In genomic region chr12:72520645-72521044, GRCm38 (mm10) we compare ENCODE assay signal across 8 mouse cellular contexts. TPM values are rescaled to one million over a fixed set of nuclear protein-coding genes. Genes with fewer than 3 reads are reported as not detected.
A peak's percentile ranks its signal among the peaks of the same experiment; 100 is the strongest.
DNase-seq lines count a peak whose midpoint lies in the region; ATAC-seq lines count a peak whose summit lies in the region.

No protein-coding gene starts in this region.

- H3K36me3 ChIP-seq in heart, embryonic 12.5 days = no peaks in the 10 kb centered on the region

- H3K4me2 ChIP-seq in heart, embryonic 12.5 days = no peak overlapping the region

- no peak overlapping the region for H3K9ac ChIP-seq in heart, embryonic 12.5 days

- WGBS in heart, embryonic 12.5 days = 4% methylated on average over 2 of the region's 2 CpGs

- no peaks in the 10 kb centered on the region for H3K4me1 ChIP-seq in heart, embryonic 12.5 days (replicated peaks)

- no peaks in the 10 kb centered on the region for H3K27me3 ChIP-seq in heart, embryonic 12.5 days (replicated peaks)

- H3K27ac ChIP-seq in heart, embryonic 12.5 days (ENCODE audit: poor library complexity, severe bottlenecking) = no peak overlapping the region

- no peaks in the 10 kb centered on the region for H3K9me3 ChIP-seq in heart, embryonic 12.5 days (replicated peaks)

- H3K4me3 ChIP-seq in heart, embryonic 12.5 days = no peak overlapping the region

- ATAC-seq in heart, embryonic 12.5 days (ENCODE audit: insufficient number of reproducible peaks, low FRiP score) = no peak

- DNase-seq in heart, adult 11 months = peak; percentile 59
- DNase-seq in 3T3-L1 (ENCODE audit: low read depth, low spot score) (peak; percentile 83), ZHBTc4 (ENCODE audit: low read depth, low spot score) (peak; percentile 79)
- peak; percentile 67 to 69 for DNase-seq in cerebellum, postnatal 36 days
- peak; percentile 75 for DNase-seq in heart, postnatal 4 days
- DNase-seq in lung, postnatal 14 days = peak; percentile 78
- peak; percentile 16 to 49 for DNase-seq in spleen, postnatal 14 days (ENCODE audit: low spot score in 2 of 2)

RNA-seq across cellular contexts. Expression of gene Pcnx4, which starts 15.5 kb away (rescaled TPM):
- 8.5 and 8.7 TPM in 2 replicates for polyA plus RNA-seq in heart, embryonic 12.5 days (2016; fragmentation: Nextera tagmentation; extraction: Ambion mirVana)
- total RNA-seq in heart, postnatal 4 days (2021) = 1 to 10 TPM; 4.0 to 4.1 TPM

Comparison
In these comparisons a context has a peak if more than half of its experiments do, and no peak if none do; other contexts are left out.
1. DNase-seq: peak in every context shown above with its lines; median percentile 83 in 3T3-L1; 79 in ZHBTc4; 78 in lung, postnatal 14 days; 75 in heart, postnatal 4 days; 68 in cerebellum, postnatal 36 days; 59 in heart, adult 11 months; 32 in spleen, postnatal 14 days.